Mouse (Mus musculus): ENCODE results near the gene Adgb. TPM values are rescaled to one million over a fixed set of nuclear protein-coding genes. Genes with fewer than 3 reads are reported as not detected.

The Adgb gene
- total RNA-seq, 2 experiments from 2014 or later: 0.32 to 0.56 TPM

GRCm38 (mm10) chr10:10325560-10325959, 146.6 kb downstream of the Adgb start:
- TF ChIP-seq CTCF (IDR thresholded peaks at IDR 0.05): no peak
- intact Hi-C loops (cut with DNase I): no loop called here
- H3K27ac ChIP-seq: no peak overlapping the region
- H3K4me3 ChIP-seq: no peak overlapping the region
- peak; percentile 16 to 30 for DNase-seq (ENCODE audit: extremely low spot score in 1 of 2, low spot score in 2 of 2)

- Histone ChIP-seq H3K4me3 (no peak overlapping the region), H3K27ac (peak overlapping the region; percentile 67)
- DNase-seq (ENCODE audit: extremely low spot score in 1 of 2, low spot score in 2 of 2): peak; percentile 18 to 43
- intact Hi-C loops (cut with DNase I): loop anchor here (5.0 kb wide), 2 partner anchors 71 to 216 kb away; no protein-coding TSS in a partner anchor
- TF ChIP-seq CTCF (IDR thresholded peaks at IDR 0.05): no peak
These were observed 149.2 kb downstream of the Adgb start for GRCm38 (mm10) chr10:10322961-10323360.

GRCm38 (mm10) chr10:10321119-10321781, 150.9 kb downstream of the Adgb start:
- peak overlapping the region; percentile 41 for H3K4me3 ChIP-seq
- intact Hi-C loops (cut with DNase I): loop anchor here (1.0 to 5.0 kb wide), 5 partner anchors 69 to 530 kb away; partner anchors contain the start of gene Stxbp5
- peak; percentile 91 for TF ChIP-seq CTCF (IDR thresholded peaks at IDR 0.05)
- peak; percentile 71 to 75 for DNase-seq (ENCODE audit: extremely low spot score in 1 of 2, low spot score in 2 of 2)
- H3K27ac ChIP-seq: peak overlapping the region; percentile 92

GRCm38 (mm10) chr10:10320364-10321083, 151.6 kb downstream of the Adgb start:
- Histone ChIP-seq H3K27ac (peak overlapping the region; percentile 92), H3K4me3 (peak overlapping the region; percentile 41)
- peak; percentile 16 to 17 for DNase-seq (ENCODE audit: extremely low spot score in 1 of 2, low spot score in 2 of 2)
- intact Hi-C loops (cut with DNase I): loop anchor here (1.0 to 5.0 kb wide), 5 partner anchors 68 to 530 kb away; partner anchors contain the start of gene Stxbp5
- no peak for TF ChIP-seq CTCF (IDR thresholded peaks at IDR 0.05)

GRCm38 (mm10) chr10:10318086-10318485, 154.0 kb downstream of the Adgb start:
- no peak overlapping the region for H3K4me3 ChIP-seq
- intact Hi-C loops (cut with DNase I): no loop called here
- H3K27ac ChIP-seq: no peak overlapping the region
- no peak for DNase-seq (ENCODE audit: extremely low spot score in 1 of 2, low spot score in 2 of 2)
- no peak for TF ChIP-seq CTCF (IDR thresholded peaks at IDR 0.05)

GRCm38 (mm10) chr10:10315631-10316030, 156.5 kb downstream of the Adgb start:
- no peak for TF ChIP-seq CTCF (IDR thresholded peaks at IDR 0.05)
- no peak overlapping the region for H3K4me3 ChIP-seq
- DNase-seq (ENCODE audit: extremely low spot score in 1 of 2, low spot score in 2 of 2): no peak
- intact Hi-C loops (cut with DNase I): no loop called here
- H3K27ac ChIP-seq: no peak overlapping the region

GRCm38 (mm10) chr10:10314521-10314920, 157.6 kb downstream of the Adgb start:
- H3K27ac ChIP-seq: no peak overlapping the region
- intact Hi-C loops (cut with DNase I): no loop called here
- no peak for TF ChIP-seq CTCF (IDR thresholded peaks at IDR 0.05)
- no peak for DNase-seq (ENCODE audit: extremely low spot score in 1 of 2, low spot score in 2 of 2)
- H3K4me3 ChIP-seq: no peak overlapping the region

- TF ChIP-seq CTCF (IDR thresholded peaks at IDR 0.05): no peak
- DNase-seq (ENCODE audit: extremely low spot score in 1 of 2, low spot score in 2 of 2): no peak
- no peak overlapping the region for H3K4me3 ChIP-seq
- intact Hi-C loops (cut with DNase I): no loop called here
- no peak overlapping the region for H3K27ac ChIP-seq
These were observed 162.2 kb downstream of the Adgb start for GRCm38 (mm10) chr10:10309877-10310426.

GRCm38 (mm10) chr10:10309056-10309455, 163.1 kb downstream of the Adgb start:
- H3K4me3 ChIP-seq: no peak overlapping the region
- no peak for TF ChIP-seq CTCF (IDR thresholded peaks at IDR 0.05)
- DNase-seq (ENCODE audit: extremely low spot score in 1 of 2, low spot score in 2 of 2): no peak
- no peak overlapping the region for H3K27ac ChIP-seq
- intact Hi-C loops (cut with DNase I): no loop called here

- TF ChIP-seq CTCF (IDR thresholded peaks at IDR 0.05): no peak
- intact Hi-C loops (cut with DNase I): no loop called here
- Histone ChIP-seq H3K27ac (no peak overlapping the region), H3K4me3 (no peak overlapping the region)
- no peak for DNase-seq (ENCODE audit: extremely low spot score in 1 of 2, low spot score in 2 of 2)
These were observed 164.7 kb downstream of the Adgb start for GRCm38 (mm10) chr10:10307384-10307783.

GRCm38 (mm10) chr10:10304370-10304769, 167.8 kb downstream of the Adgb start:
- no peak overlapping the region for H3K4me3 ChIP-seq
- TF ChIP-seq CTCF (IDR thresholded peaks at IDR 0.05): no peak
- no peak overlapping the region for H3K27ac ChIP-seq
- no peak for DNase-seq (ENCODE audit: extremely low spot score in 1 of 2, low spot score in 2 of 2)
- intact Hi-C loops (cut with DNase I): no loop called here

GRCm38 (mm10) chr10:10301692-10302091, 170.4 kb downstream of the Adgb start:
- no peak for DNase-seq (ENCODE audit: extremely low spot score in 1 of 2, low spot score in 2 of 2)
- H3K27ac ChIP-seq: no peak overlapping the region
- intact Hi-C loops (cut with DNase I): no loop called here

More at GRCm38 (mm10) chr10:10301692-10302091, 170.4 kb downstream of the Adgb start:
- TF ChIP-seq CTCF (IDR thresholded peaks at IDR 0.05): no peak
- H3K4me3 ChIP-seq: no peak overlapping the region

Measured in left cerebral cortex, adult 2 months (tissue).